Mouse (Mus musculus) right cerebral cortex, adult 2 months (tissue): ENCODE data around the gene Fam166a.

Experiments
- DNase-seq, 2 experiments: peaks; one replicate each; pipeline ENCODE4 v3.0.0; 2021 to 2022; ENCODE audit warnings: low spot score in 2 of 2

Gene Fam166a

DNA sequence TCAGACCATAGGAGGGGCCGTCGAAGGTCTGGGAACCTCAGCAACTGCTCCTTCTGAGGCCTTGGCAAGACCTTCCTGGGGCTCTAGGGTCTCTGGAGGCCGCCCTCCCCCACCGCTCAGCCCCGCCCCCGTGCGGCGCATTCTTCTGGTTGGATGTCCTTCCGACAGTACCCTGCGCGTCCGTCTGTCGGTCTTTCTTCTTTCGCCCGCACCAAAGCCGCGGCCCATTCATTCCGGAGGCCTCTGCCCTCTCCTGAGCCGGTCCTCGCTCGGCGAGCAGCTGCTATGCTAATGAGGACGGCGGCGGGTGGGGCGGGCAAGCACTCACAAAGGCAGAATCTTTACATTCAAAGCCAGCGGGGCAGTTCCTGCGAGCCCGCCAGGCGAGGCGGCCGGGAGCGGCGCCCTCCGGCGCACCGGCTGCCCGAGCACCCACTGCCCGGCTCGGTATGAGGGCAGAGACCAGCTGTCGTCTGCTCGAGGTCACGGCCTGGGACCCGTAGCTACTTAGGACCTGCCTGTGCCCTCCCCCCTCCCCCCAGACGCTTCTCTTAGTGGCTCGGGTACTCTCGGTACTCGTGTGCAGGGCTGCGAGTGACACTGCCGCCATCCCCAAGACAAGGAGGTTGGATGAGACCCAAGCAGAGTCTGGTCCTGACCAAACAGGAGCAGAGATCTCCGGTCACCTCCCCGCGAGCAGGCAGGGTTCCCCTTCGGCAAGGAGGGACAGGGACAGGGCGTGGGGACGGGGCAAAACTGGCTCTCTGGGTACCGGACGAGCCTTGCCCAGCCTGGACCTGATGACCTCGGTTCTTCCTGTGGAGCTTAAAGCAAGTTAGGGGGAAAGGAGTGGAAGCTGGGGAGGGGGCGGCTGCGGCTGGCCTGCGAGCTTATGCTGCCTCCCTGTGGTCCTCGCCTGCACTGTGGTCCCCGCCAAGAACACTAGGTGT lies 32.6 kb upstream of the Fam166a start:
- DNase-seq: peak in 1 of 2 experiments; percentile 45

DNA sequence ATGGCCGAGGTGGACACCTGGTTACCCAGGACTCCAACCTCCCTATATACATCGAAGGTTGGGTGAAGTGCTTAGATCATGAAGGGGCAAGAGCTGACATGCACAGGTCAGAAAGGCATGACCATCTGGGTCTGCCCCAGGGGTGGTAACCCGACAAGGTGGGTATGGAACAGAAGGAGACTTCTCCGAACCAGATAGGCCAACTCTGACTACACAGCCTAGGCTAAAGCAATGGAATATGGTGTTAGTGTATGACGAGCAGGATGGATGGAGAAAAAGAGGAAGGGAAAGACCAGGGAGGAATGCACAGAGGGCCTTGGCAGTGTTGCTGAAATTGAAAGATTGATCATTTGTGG lies 32.0 kb upstream of the Fam166a start:
- no peak for DNase-seq

GRCm38 (mm10) chr2:25187841-25188240 lies 30.7 kb upstream of the Fam166a start:
- no peak for DNase-seq

GRCm38 (mm10) chr2:25193330-25193770 lies 25.2 kb upstream of the Fam166a start:
- DNase-seq: peak; percentile 87

GRCm38 (mm10) chr2:25194006-25194405 lies 24.5 kb upstream of the Fam166a start:
- no peak for DNase-seq

GRCm38 (mm10) chr2:25194486-25195171 lies 23.9 kb upstream of the Fam166a start:
- no peak for DNase-seq

DNA sequence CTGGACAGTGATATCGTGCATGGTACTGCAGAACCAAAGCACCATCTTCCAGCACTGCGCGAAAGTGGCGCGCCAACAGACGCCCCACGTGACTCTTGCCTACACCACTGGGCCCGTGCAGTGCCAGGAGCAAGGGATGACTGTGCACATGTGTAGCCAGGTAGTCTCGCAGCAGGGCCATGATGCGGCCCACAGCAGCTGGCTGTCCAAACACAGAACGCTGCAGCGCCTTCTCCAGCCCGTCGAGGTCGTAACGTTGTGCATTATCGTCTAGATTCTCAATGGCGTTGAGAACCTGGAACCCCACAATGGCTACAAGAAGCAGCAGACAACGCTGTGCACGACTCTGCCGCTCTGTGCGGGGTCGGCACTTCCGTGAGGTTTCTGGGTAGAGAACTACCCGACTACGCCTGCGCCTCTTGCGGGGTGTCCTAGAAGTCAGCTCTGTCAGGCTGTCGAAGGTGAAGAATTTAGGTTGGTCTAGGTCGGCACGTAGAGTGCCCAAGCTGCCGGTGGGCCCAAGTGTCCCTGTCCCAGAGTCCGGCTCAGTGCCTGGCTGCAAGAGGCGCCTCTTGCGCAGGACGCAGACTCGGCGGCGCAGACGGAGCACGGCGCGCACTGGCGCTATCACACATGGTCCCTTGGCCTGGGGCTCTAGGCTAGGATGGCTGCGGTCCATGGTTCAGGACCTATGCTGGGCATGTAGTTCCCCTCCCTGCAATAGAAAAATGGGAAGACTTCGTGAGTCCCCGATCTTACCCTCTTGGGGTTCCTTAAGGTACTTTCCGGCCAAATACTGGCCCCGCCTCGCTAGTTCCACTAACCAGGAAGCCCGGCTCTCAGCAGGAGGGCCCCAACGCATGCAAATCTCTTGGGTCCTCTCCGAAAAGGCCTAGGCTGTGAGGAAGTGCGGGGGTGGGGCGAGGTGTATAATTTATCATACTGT lies 23.1 kb upstream of the Fam166a start:
- DNase-seq: no peak

DNA sequence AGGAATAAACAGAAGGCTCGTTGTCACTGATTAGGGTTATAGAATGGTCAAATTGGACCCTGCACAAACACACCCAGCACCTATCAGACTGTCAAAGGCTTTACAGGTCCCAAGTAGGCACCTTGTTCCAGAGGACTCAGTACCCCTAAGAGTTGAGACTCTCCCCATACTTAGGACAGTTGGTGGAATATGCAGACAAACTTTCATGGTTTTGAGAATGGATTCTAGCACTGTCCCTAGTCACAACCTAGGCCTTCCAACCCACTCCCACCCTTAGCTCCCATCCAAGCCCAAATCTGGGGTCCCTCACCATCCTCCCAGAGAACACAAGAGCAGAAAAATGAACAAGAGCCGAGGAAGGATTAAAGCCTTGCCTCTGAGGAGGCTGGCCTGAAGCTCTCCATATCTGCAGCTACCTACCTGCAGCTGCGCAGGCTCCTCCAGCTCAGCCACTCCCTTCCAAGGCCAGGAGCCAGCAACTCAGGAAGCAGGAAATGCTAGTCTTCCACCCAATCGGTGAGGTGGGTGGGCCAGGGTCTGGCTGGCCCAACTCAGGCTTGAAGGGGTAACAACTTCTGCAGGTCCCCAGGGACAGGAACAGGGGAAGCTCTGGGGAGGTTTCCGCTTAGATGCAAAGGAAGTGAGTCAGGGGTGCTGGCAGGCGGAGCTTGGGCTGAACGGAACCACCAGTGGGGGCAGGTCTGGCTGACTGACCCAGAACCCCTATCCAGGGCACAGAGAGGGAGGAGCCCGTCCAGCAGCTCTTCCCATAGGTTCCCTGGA lies 22.2 kb upstream of the Fam166a start, which contains the start of gene Tor4a:
Tor4a (minus strand) TSS at position 715 of the 783 bp plus-strand sequence.
- DNase-seq: no peak

GRCm38 (mm10) chr2:25197191-25197590 lies 21.4 kb upstream of the Fam166a start:
- DNase-seq: no peak

- no peak for DNase-seq
Measured at GRCm38 (mm10) chr2:25197946-25198345, 20.6 kb upstream of the Fam166a start.

GRCm38 (mm10) chr2:25200631-25201030 lies 17.9 kb upstream of the Fam166a start:
- no peak for DNase-seq

- no peak for DNase-seq
Measured at GRCm38 (mm10) chr2:25203631-25204214, 14.8 kb upstream of the Fam166a start.

- no peak for DNase-seq
Measured at GRCm38 (mm10) chr2:25207593-25207992, 11.0 kb upstream of the Fam166a start.

GRCm38 (mm10) chr2:25210686-25211085 lies 7.9 kb upstream of the Fam166a start:
- DNase-seq: peak in 1 of 2 experiments; percentile 28

DNA sequence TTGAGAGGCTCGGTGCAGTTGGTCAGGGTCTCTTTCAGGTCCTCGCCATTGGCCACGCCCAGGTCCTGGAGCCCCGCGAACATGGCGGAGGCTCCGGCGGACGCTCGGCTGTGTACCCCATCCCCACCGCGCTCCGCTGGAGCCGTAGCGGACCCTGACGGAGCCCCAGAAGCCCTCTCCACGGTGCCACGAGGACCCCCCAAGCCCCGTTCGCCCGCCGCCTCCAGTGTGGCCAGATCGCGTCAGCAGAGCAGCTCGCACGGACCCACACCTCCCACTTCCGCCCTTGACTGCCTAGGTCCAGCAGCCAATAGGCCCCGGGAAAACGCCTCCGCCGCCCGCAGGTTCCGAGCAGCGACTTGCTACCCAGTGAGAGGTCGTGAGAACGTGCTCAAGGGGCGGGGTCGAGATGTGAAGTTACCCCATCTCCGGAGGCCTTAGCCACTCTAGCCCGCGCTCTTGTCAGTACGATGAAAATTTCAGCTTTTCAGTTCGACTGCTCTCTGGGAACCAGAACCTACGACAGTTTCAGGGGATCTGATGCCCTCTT lies 7.3 kb upstream of the Fam166a start, which contains the start of gene Nelfb:
Nelfb (minus strand) TSS at position 369 of the 550 bp plus-strand sequence.
- DNase-seq: peak; percentile 79 to 86

GRCm38 (mm10) chr2:25213266-25213865 lies 5.2 kb upstream of the Fam166a start:
- DNase-seq: no peak

- DNase-seq: no peak
Measured at GRCm38 (mm10) chr2:25214444-25214843, 4.1 kb upstream of the Fam166a start, which contains the start of gene Stpg3. Stpg3 (minus strand) TSS chr2:25214637.

DNA sequence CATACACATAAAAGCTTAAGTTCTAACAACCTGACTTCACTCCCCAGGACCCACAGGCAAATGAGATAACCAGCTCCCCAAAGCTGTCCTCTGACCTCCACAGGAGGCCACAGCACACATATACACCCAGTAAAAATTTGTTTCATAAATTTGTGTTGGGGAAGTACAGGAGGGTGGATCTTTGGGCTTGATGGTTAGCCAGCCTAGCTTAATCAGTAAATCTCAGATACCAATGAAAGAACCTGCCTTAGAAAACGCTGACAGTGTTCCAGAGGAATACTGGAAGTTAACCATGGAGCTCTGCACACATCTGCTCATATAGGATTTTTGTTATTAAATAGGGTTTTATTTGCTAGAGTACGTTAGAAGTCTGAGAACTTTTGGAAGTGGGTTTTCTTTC lies 879 bp upstream of the Fam166a start:
- no peak for DNase-seq

DNA sequence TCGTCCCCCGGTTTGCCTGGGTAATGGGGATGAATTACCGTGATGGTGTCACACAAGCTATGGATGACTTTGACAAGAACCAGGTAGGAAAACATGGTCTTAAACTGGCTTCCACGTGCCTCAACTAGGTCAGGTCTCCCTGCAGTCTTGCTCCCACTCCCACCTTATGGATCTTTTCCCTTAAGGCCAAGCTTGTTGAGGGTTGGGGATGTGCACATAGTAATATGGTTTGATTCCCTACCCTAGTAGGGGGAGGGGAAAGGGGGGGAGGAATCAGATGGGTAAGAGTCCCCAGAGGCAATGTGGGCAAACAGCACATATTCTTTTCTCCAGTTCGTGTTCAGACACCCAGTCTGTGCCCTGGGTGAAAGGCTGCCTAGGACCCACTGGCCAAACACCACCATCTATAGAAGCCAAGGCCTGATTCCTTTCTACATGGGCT lies 2.8 kb downstream of the Fam166a start:
- DNase-seq: no peak
